Mouse (Mus musculus): Measurements from ENCODE around the gene Gm21983. TPM values are rescaled to one million over a fixed set of nuclear protein-coding genes. Genes with fewer than 3 reads are reported as not detected.

The Gm21983 gene
- total and polyA plus RNA-seq, 3 experiments = 0.16 TPM; not detected in 2

DNA sequence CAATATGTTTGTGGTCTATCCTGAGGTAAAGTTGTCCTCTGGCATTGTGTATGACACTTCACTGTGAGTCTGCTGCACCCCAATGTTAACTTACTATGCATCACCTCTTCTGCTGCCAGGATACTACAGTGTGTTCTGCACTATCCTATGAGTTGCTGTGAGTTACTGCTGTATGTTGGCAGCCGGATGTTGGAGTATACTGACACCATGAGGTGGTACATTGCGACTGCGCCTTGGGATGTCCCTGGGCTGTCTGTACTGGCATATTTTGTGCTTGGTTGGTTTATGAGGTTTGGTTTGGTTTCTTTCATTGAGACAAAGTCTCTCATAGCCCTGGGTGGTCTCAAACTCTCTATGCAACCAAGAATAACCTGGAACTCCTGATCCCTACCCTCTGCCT is 52.7 kb downstream of the Gm21983 start:
- no peaks in the 10 kb centered on the region for H3K4me1 ChIP-seq (ENCODE audit: control insufficient read depth, insufficient read depth, low read length)
- intact Hi-C loops (cut with DNase I) = loop anchor here (10.0 kb wide), 1 partner anchor 353 kb away; no protein-coding TSS in a partner anchor
- WGBS = 48% methylated on average over 3 of the region's 3 CpGs
- no peaks in the 10 kb centered on the region for H3K27me3 ChIP-seq (ENCODE audit: control insufficient read depth, insufficient read depth, low read length)
- H3K4me3 ChIP-seq = no peak overlapping the region
- H3K27ac ChIP-seq = no peak overlapping the region
- peak in 1 of 2 experiments; percentile 13 for DNase-seq
- TF ChIP-seq CTCF (IDR thresholded peaks at IDR 0.05) = peak; percentile 62
- TF ChIP-seq POLR2A (IDR thresholded peaks at IDR 0.05; ENCODE audit: insufficient read depth, low read depth, low read length) = no peak
- H3K79me2 ChIP-seq (replicated peaks; ENCODE audit: control insufficient read depth, insufficient read depth, low read length) = no peaks in the 10 kb centered on the region
- H3K36me3 ChIP-seq (ENCODE audit: control insufficient read depth, insufficient read depth, low read length) = no peaks in the 10 kb centered on the region
- no peak overlapping the region for H3K9ac ChIP-seq (ENCODE audit: low read depth, low read length)

DNA sequence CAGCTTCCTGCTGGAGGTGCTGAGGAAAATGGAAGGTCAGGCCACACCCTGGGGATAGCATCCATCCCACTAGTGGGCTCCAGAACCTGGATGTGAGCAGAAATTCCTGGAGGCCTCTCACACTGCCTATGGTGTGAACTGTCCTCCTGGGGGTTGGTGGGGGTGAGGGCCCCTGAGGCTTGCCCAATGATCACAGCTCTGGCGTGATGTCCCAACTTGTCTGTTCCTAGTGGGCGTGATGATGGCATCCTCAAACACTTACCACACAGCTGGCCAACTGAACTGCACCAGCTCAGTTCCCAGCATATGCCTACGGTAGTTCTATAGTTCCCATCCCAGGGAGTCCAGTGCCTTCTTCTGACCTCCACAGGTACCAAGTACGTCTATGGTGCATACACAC is 55.9 kb downstream of the Gm21983 start:
- no peaks in the 10 kb centered on the region for H3K36me3 ChIP-seq (ENCODE audit: control insufficient read depth, insufficient read depth, low read length)
- H3K4me1 ChIP-seq (ENCODE audit: control insufficient read depth, insufficient read depth, low read length) = no peaks in the 10 kb centered on the region
- WGBS = 71% methylated on average over 4 of the region's 4 CpGs
- no peaks in the 10 kb centered on the region for H3K27me3 ChIP-seq (ENCODE audit: control insufficient read depth, insufficient read depth, low read length)
- no peak overlapping the region for H3K9ac ChIP-seq (ENCODE audit: low read depth, low read length)
- no peak overlapping the region for H3K27ac ChIP-seq
- intact Hi-C loops (cut with DNase I) = loop anchor here (10.0 kb wide), 1 partner anchor 350 kb away; no protein-coding TSS in a partner anchor
- no peak overlapping the region for H3K4me3 ChIP-seq
- DNase-seq = no peak
- TF ChIP-seq CTCF (IDR thresholded peaks at IDR 0.05) = no peak
- no peak for TF ChIP-seq EP300 (IDR thresholded peaks at IDR 0.05; ENCODE audit: insufficient read depth, low read depth, low read length)
- no peak for TF ChIP-seq POLR2A (IDR thresholded peaks at IDR 0.05; ENCODE audit: insufficient read depth, low read depth, low read length)
- no peaks in the 10 kb centered on the region for H3K79me2 ChIP-seq (replicated peaks; ENCODE audit: control insufficient read depth, insufficient read depth, low read length)

DNA sequence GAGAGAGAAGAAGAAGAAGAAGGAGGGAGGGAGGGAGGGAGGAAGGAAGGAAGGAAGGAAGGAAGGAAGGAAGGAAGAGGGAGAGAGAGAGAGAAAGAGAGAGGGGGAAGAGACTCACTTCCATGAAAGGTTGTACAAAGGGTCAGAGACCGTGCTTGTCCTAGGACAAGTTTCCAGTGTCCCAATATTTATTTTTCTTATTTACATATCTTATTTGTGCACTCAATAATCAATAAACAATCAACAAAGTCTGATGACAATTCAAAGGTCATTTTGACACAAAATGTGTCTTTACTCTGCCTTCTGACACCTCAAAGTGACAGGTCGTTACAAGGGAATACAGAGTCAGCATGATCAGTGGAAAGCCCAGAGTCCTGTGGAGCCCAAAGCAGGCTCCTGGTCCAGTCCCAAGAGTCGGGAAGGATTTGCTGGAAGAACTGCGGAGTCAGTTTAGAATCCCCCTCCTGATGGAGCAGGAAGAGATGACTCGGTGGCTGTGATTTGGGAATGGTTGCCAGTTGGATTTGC is 56.5 kb downstream of the Gm21983 start:
- Histone ChIP-seq H3K4me1 (ENCODE audit: control insufficient read depth, insufficient read depth, low read length) (no peaks in the 10 kb centered on the region), H3K27me3 (ENCODE audit: control insufficient read depth, insufficient read depth, low read length) (no peaks in the 10 kb centered on the region), H3K27ac (no peak overlapping the region), H3K36me3 (ENCODE audit: control insufficient read depth, insufficient read depth, low read length) (no peaks in the 10 kb centered on the region), H3K9ac (ENCODE audit: low read depth, low read length) (no peak overlapping the region), H3K79me2 (replicated peaks; ENCODE audit: control insufficient read depth, insufficient read depth, low read length) (no peaks in the 10 kb centered on the region), H3K4me3 (no peak overlapping the region)
- TF ChIP-seq CTCF (IDR thresholded peaks at IDR 0.05) (no peak), EP300 (IDR thresholded peaks at IDR 0.05; ENCODE audit: insufficient read depth, low read depth, low read length) (no peak), POLR2A (IDR thresholded peaks at IDR 0.05; ENCODE audit: insufficient read depth, low read depth, low read length) (no peak)
- 63% methylated on average over 5 of the region's 5 CpGs for WGBS
- DNase-seq = no peak
- intact Hi-C loops (cut with DNase I) = loop anchor here (10.0 kb wide), 1 partner anchor 350 kb away; no protein-coding TSS in a partner anchor

DNA sequence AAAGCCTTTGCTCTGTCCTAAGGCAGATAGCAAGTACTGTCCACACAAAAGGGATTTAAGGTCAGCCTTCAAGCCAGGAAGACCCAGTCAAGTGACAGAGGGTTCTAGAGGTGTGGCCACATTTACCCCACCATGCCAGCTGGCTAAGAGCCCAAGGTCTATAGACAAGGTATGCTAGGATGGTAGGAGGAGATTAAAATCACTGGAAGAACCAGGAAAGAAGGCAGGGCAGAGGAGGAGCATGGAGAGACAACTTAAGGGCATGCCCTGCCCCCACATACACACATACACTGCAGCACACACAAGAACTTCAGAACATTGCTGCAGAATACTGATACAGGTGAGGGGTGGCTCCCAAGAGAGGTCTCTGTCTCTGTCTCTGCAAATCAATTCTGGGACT is 61.2 kb downstream of the Gm21983 start, which contains the start of gene Cyp2f2:
Gene Cyp2f2 (plus strand): TSS at position 234 of the 400 bp plus-strand sequence.
- no peak within 1 kb of the TSS for H3K4me3 ChIP-seq
- no peaks in the 10 kb centered on the region for H3K79me2 ChIP-seq (replicated peaks; ENCODE audit: control insufficient read depth, insufficient read depth, low read length)
- no peak within 1 kb of the TSS for H3K9ac ChIP-seq (ENCODE audit: low read depth, low read length)
- TF ChIP-seq POLR2A (IDR thresholded peaks at IDR 0.05; ENCODE audit: insufficient read depth, low read depth, low read length) (no peak), EP300 (IDR thresholded peaks at IDR 0.05; ENCODE audit: insufficient read depth, low read depth, low read length) (no peak), CTCF (IDR thresholded peaks at IDR 0.05) (no peak)
- no peak for DNase-seq
- no peaks in the 10 kb centered on the region for H3K4me1 ChIP-seq (ENCODE audit: control insufficient read depth, insufficient read depth, low read length)
- H3K27ac ChIP-seq = no peak within 1 kb of the TSS
- H3K36me3 ChIP-seq (ENCODE audit: control insufficient read depth, insufficient read depth, low read length) = no peaks in the 10 kb centered on the region
- H3K27me3 ChIP-seq (ENCODE audit: control insufficient read depth, insufficient read depth, low read length) = 0 out of 2 replicates have a peak, but pooled peaks cover 2% of the 10 kb centered on the region
- intact Hi-C loops (cut with DNase I) = loop anchor here (10.0 kb wide), 1 partner anchor 345 kb away; no protein-coding TSS in a partner anchor

Small RNA genes lying within 50 kb of the gene (microRNA-seq; reads per million reads assigned to microRNA genes)
- gene Mir1191 = 0 reads per million in 2 experiments
- 0.39 to 0.56 reads per million in 2 experiments for gene Mir3101

Other genes starting within 250 kb of the Gm21983 start
- not detected for gene Cyp2a22, start 241.7 kb downstream of the Gm21983 start, total RNA-seq (2021)
- gene Cyp2a22, start 241.7 kb downstream of the Gm21983 start, polyA plus RNA-seq (2012; rRNA removed) = not detected in 2 replicates
- not detected for gene Cyp2a12, start 152.0 kb downstream of the Gm21983 start, total RNA-seq (2021)
- gene Cyp2a12, start 152.0 kb downstream of the Gm21983 start, polyA plus RNA-seq (2012; rRNA removed) = 0.38 TPM in 1 of 2 replicates, not detected in the other
- under 1 TPM; 0.60 to 0.93 TPM for gene Cyp2f2, start 61.2 kb downstream of the Gm21983 start, total RNA-seq (2021)
- 0.94 and 220 TPM in 2 replicates for gene Cyp2f2, start 61.2 kb downstream of the Gm21983 start, polyA plus RNA-seq (2012; rRNA removed)
- not detected for gene Cyp2t4, start 27.4 kb downstream of the Gm21983 start, total RNA-seq (2021)
- gene Cyp2t4, start 27.4 kb downstream of the Gm21983 start, polyA plus RNA-seq (2012; rRNA removed) = not detected in 2 replicates
- 10 to 100 TPM; 51.8 to 64.4 TPM for gene Egln2, start 14.3 kb downstream of the Gm21983 start, total RNA-seq (2021)
- 52.4 and 57.7 TPM in 2 replicates for gene Egln2, start 14.3 kb downstream of the Gm21983 start, polyA plus RNA-seq (2012; rRNA removed)
- 10 to 100 TPM; 11.0 TPM for gene Rab4b, start 2.2 kb downstream of the Gm21983 start, total RNA-seq (2021)
- gene Rab4b, start 2.2 kb downstream of the Gm21983 start, polyA plus RNA-seq (2012; rRNA removed) = 22.4 and 23.1 TPM in 2 replicates
- under 1 TPM in 1 of 2 experiments, not detected in 1; 0.39 TPM for gene Mia, start 71 bp upstream of the Gm21983 start, total RNA-seq (2021)
- 0.50 and 0.78 TPM in 2 replicates for gene Mia, start 71 bp upstream of the Gm21983 start, polyA plus RNA-seq (2012; rRNA removed)
- gene BC024978, start 14.7 kb upstream of the Gm21983 start, total RNA-seq (2021) = 10 to 100 TPM; 14.2 TPM
- gene BC024978, start 14.7 kb upstream of the Gm21983 start, polyA plus RNA-seq (2012; rRNA removed) = 11.3 and 13.9 TPM in 2 replicates
- gene Snrpa, start 15.2 kb upstream of the Gm21983 start, total RNA-seq (2021) = 10 to 100 TPM; 40.6 to 41.3 TPM
- 85.0 and 87.1 TPM in 2 replicates for gene Snrpa, start 15.2 kb upstream of the Gm21983 start, polyA plus RNA-seq (2012; rRNA removed)
- 1 to 10 TPM; 4.2 to 4.8 TPM for gene Itpkc, start 47.6 kb upstream of the Gm21983 start, total RNA-seq (2021)
- gene Itpkc, start 47.6 kb upstream of the Gm21983 start, polyA plus RNA-seq (2012; rRNA removed) = 4.2 and 4.4 TPM in 2 replicates
- gene Coq8b, start 51.9 kb upstream of the Gm21983 start, total RNA-seq (2021) = 1 to 10 TPM; 7.5 to 8.3 TPM
- gene Coq8b, start 51.9 kb upstream of the Gm21983 start, polyA plus RNA-seq (2012; rRNA removed) = 11.6 and 19.4 TPM in 2 replicates
- gene Numbl, start 77.3 kb upstream of the Gm21983 start, total RNA-seq (2021) = 1 to 10 TPM; 3.7 to 6.1 TPM
- 7.8 and 9.7 TPM in 2 replicates for gene Numbl, start 77.3 kb upstream of the Gm21983 start, polyA plus RNA-seq (2012; rRNA removed)
- gene Ltbp4, start 156.6 kb upstream of the Gm21983 start, total RNA-seq (2021) = 100 to 1,000 TPM; 187 to 221 TPM
- gene Ltbp4, start 156.6 kb upstream of the Gm21983 start, polyA plus RNA-seq (2012; rRNA removed) = 349 and 374 TPM in 2 replicates
- gene Shkbp1, start 174.9 kb upstream of the Gm21983 start, total RNA-seq (2021) = 1 to 10 TPM; 4.6 to 7.1 TPM
- 17.3 and 20.2 TPM in 2 replicates for gene Shkbp1, start 174.9 kb upstream of the Gm21983 start, polyA plus RNA-seq (2012; rRNA removed)
- under 1 TPM in 1 of 2 experiments, not detected in 1; 0.52 TPM for gene Gm20479, start 176.3 kb upstream of the Gm21983 start, total RNA-seq (2021)
- gene Gm20479, start 176.3 kb upstream of the Gm21983 start, polyA plus RNA-seq (2012; rRNA removed) = not detected in 2 replicates

All from heart, adult 2 months (tissue).